Mouse (Mus musculus): ENCODE data around the gene Gstm4. TPM values are rescaled to one million over a fixed set of nuclear protein-coding genes. Genes with fewer than 3 reads are reported as not detected.

Gstm4 gene
- total RNA-seq (2021) (10 to 100 TPM; 16.8 to 19.7 TPM), polyA plus RNA-seq (2012; rRNA removed) (13.4 and 14.8 TPM in 2 replicates)
- long read RNA-seq, transcript Gstm4-201 (8 exons, 1,707 nt), result major isoform, 9 of 23 reads
- long read RNA-seq, partial matches to known transcripts, result 0 of 23 reads
- long read RNA-seq, other reads (novel, unspliced or antisense), result 13 of 23 reads

- DNase-seq, result peak; percentile 94
Observed at GRCm38 (mm10) chr3:108044394-108045140, at the start of gene Gstm4. Gstm4 (minus strand) TSS chr3:108044894.

- peak; percentile 50 for DNase-seq
Observed at GRCm38 (mm10) chr3:108094146-108094545, 49.5 kb upstream of the Gstm4 start.

GRCm38 (mm10) chr3:108093306-108093705, 48.6 kb upstream of the Gstm4 start:
- DNase-seq, result peak; percentile 85

GRCm38 (mm10) chr3:108092536-108093115, 47.9 kb upstream of the Gstm4 start, which contains the start of gene Gnat2:
Gnat2 (plus strand) TSS chr3:108092789.
- peak; percentile 59 for DNase-seq

- peak; percentile 25 for DNase-seq
Observed at GRCm38 (mm10) chr3:108092030-108092429, 47.3 kb upstream of the Gstm4 start.

GRCm38 (mm10) chr3:108090561-108090960, 45.9 kb upstream of the Gstm4 start:
- no peak for DNase-seq

- DNase-seq, result no peak
Observed at GRCm38 (mm10) chr3:108089916-108090315, 45.2 kb upstream of the Gstm4 start.

GRCm38 (mm10) chr3:108088842-108089380, 44.2 kb upstream of the Gstm4 start:
- peak; percentile 78 for DNase-seq

- peak; percentile 45 for DNase-seq
Observed at GRCm38 (mm10) chr3:108087329-108087728, 42.6 kb upstream of the Gstm4 start.

GRCm38 (mm10) chr3:108086470-108086979, 41.8 kb upstream of the Gstm4 start, which contains the start of gene Ampd2:
Ampd2 (minus strand) TSS chr3:108086651.
- DNase-seq, result peak; percentile 96

- DNase-seq, result peak; percentile 95
Observed at GRCm38 (mm10) chr3:108085721-108086469, 41.2 kb upstream of the Gstm4 start.

- peak; percentile 98 for DNase-seq
Observed at GRCm38 (mm10) chr3:108085281-108085720, 40.6 kb upstream of the Gstm4 start.

- no peak for DNase-seq
Observed at GRCm38 (mm10) chr3:108084767-108085270, 40.1 kb upstream of the Gstm4 start.

- DNase-seq, result peak; percentile 31
Observed at GRCm38 (mm10) chr3:108083904-108084407, 39.3 kb upstream of the Gstm4 start.

- no peak for DNase-seq
Observed at GRCm38 (mm10) chr3:108083161-108083560, 38.5 kb upstream of the Gstm4 start.

GRCm38 (mm10) chr3:108082251-108082875, 37.7 kb upstream of the Gstm4 start:
- DNase-seq, result peak; percentile 43

- DNase-seq, result peak; percentile 25
Observed at GRCm38 (mm10) chr3:108081681-108082080, 37.0 kb upstream of the Gstm4 start.

GRCm38 (mm10) chr3:108076836-108077235, 32.1 kb upstream of the Gstm4 start:
- no peak for DNase-seq

GRCm38 (mm10) chr3:108072983-108073569, 28.4 kb upstream of the Gstm4 start:
- DNase-seq, result peak; percentile 35

Data from adrenal gland, adult 2 months (tissue).